Mouse (Mus musculus): Measurements from ENCODE around the gene Rprd1b. TPM values are rescaled to one million over a fixed set of nuclear protein-coding genes. Genes with fewer than 3 reads are reported as not detected.
"Not testable (repeated sequence)": the region's sequence is repeated elsewhere in the genome, so short reads cannot be mapped to it uniquely, and the experiment has no call there.

Gene Rprd1b
- polyA plus RNA-seq, 1 experiment from 2014 or later: 34.1 TPM

DNA sequence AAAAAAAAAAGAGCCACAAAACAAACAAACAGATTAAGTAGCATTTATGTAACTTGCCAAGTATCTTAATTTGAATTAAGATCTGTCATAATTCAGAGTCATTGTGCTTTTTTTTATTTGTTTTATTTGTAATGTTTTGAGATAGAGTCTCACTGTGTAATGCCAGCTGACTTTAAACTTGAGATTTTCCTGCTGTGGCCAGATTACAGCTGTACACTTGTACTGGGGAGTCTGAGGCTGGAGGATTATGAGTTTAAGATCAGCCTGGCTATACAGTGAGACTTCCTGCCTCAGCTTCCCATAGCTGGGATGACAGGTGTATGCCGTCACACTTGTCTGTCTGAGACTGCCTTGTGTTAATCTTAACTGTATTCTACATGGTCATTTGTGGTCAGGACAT lies 20.4 kb downstream of the Rprd1b start:
- Histone ChIP-seq H3K27me3 (ENCODE audit: control insufficient read depth, insufficient read depth, low read depth, low read length) (no peaks in the 10 kb centered on the region), H3K4me1 (ENCODE audit: control insufficient read depth, insufficient read depth, low read length) (no peaks in the 10 kb centered on the region), H3K27ac (ENCODE audit: low read length) (no peak overlapping the region), H3K4me2 (ENCODE audit: low read length) (no peak overlapping the region), H3K9ac (ENCODE audit: low read depth, low read length) (no peak overlapping the region), H3K36me3 (ENCODE audit: control insufficient read depth, insufficient read depth, low read length) (peaks cover 12% of the 10 kb centered on the region), H3K4me3 (ENCODE audit: low read depth, low read length) (no peak overlapping the region), H3K9me3 (replicated peaks; ENCODE audit: control insufficient read depth, low read length, poor library complexity, severe bottlenecking) (no peaks in the 10 kb centered on the region)
- WGBS: 100% methylated on average over 1 of the region's 1 CpGs
- ATAC-seq: no peak

DNA sequence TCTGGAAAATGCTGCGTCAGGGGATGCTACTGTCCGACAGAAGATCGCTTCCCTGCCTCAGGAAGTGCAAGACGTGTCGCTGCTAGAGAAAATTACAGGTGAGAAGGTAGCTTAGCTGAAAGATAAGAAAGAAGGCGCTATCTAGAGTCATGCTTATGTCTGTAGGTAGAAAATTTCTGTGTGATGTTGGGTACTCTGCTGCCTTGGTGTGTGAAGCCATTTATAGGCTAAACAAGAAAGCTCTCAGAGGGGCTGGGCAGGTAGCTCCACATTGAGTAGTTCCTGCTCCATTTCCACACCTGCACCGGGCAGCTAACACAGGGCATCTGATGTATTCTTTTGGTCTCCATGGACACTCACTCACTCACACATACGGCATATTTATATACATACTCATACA lies 21.8 kb downstream of the Rprd1b start:
- no peak overlapping the region for H3K27ac ChIP-seq (ENCODE audit: low read length)
- no peak for ATAC-seq
- H3K36me3 ChIP-seq (ENCODE audit: control insufficient read depth, insufficient read depth, low read length): peaks cover 12% of the 10 kb centered on the region
- no peak overlapping the region for H3K4me3 ChIP-seq (ENCODE audit: low read depth, low read length)
- no peak overlapping the region for H3K4me2 ChIP-seq (ENCODE audit: low read length)
- H3K9me3 ChIP-seq (replicated peaks; ENCODE audit: control insufficient read depth, low read length, poor library complexity, severe bottlenecking): no peaks in the 10 kb centered on the region
- WGBS: 93% methylated on average over 8 of the region's 8 CpGs
- no peaks in the 10 kb centered on the region for H3K4me1 ChIP-seq (ENCODE audit: control insufficient read depth, insufficient read depth, low read length)
- no peaks in the 10 kb centered on the region for H3K27me3 ChIP-seq (ENCODE audit: control insufficient read depth, insufficient read depth, low read depth, low read length)
- H3K9ac ChIP-seq (ENCODE audit: low read depth, low read length): no peak overlapping the region

DNA sequence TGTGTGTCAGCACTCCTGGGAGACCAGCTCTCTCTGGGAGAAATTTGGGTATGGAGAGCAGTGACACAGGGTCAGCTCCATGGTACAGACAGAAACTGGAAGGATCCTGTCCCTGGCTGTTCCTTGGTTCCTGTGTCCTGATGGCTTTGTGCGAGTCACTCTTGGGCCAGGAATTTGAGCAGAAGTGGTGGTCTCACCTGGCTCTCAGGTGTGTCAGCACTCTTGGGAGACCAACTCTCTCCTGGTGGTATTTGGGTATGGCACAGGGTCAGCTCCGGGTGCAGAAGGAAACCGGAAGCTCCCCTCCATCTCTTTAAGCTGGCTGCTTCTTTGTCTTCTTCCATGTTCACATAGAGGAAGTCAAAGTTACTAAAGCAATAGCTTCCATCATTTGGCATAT lies 26.3 kb downstream of the Rprd1b start:
- H3K9me3 ChIP-seq (replicated peaks; ENCODE audit: control insufficient read depth, low read length, poor library complexity, severe bottlenecking): no peaks in the 10 kb centered on the region
- WGBS: 99% methylated on average over 3 of the region's 3 CpGs
- H3K4me3 ChIP-seq (ENCODE audit: low read depth, low read length): no peak overlapping the region
- H3K27me3 ChIP-seq (ENCODE audit: control insufficient read depth, insufficient read depth, low read depth, low read length): no peaks in the 10 kb centered on the region
- no peak overlapping the region for H3K9ac ChIP-seq (ENCODE audit: low read depth, low read length)
- no peak overlapping the region for H3K27ac ChIP-seq (ENCODE audit: low read length)
- H3K4me1 ChIP-seq (ENCODE audit: control insufficient read depth, insufficient read depth, low read length): no peaks in the 10 kb centered on the region
- H3K36me3 ChIP-seq (ENCODE audit: control insufficient read depth, insufficient read depth, low read length): peaks cover 6% of the 10 kb centered on the region; the same call in 1 of the 2 replicates
- no peak overlapping the region for H3K4me2 ChIP-seq (ENCODE audit: low read length)
- ATAC-seq: no peak

DNA sequence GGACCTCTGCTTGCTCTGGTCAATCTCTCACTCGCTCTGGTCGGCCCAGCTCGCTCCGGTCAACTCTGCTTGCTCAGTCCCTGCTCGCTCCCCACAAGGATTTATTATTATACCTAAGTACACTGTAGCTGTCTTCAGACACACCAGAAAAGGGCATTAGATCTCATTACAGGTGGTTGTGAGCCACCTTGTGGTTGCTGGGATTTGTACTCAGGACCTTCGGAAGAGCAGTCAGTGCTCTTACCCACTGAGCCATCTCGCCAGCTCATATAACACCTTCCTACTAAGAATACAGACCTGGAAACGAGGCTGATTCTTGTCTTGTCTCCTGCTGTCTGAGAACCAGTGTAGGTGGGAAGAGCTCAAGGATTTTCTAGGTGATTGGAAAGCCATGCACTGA lies 27.1 kb downstream of the Rprd1b start:
- ATAC-seq; H3K36me3 ChIP-seq (ENCODE audit: control insufficient read depth, insufficient read depth, low read length); H3K9ac ChIP-seq (ENCODE audit: low read depth, low read length); H3K4me2 ChIP-seq (ENCODE audit: low read length); H3K4me1 ChIP-seq (ENCODE audit: control insufficient read depth, insufficient read depth, low read length); H3K27me3 ChIP-seq (ENCODE audit: control insufficient read depth, insufficient read depth, low read depth, low read length); H3K9me3 ChIP-seq (replicated peaks; ENCODE audit: control insufficient read depth, low read length, poor library complexity, severe bottlenecking); H3K4me3 ChIP-seq (ENCODE audit: low read depth, low read length); H3K27ac ChIP-seq (ENCODE audit: low read length): not testable (repeated sequence)
- 90% methylated on average over 8 of the region's 8 CpGs for WGBS

DNA sequence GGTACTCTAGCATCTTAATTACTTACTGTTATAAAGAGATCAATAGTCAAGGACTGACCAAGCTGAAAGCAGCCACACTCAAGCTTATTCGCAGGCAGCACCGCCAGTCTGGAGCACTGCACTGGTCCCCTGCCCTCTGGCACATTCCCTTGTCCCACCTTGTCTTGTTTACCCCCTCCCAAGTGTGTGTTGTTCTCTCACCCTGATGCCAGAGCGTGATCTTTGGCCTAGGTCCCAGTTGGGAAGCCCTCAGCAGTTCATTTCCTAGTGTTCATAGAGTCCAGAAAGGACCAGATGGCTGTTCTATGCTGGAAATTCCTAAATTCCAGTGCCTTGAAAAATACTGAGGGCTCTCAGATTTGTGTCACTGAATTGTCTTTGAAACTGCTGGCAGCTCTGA lies 28.7 kb downstream of the Rprd1b start:
- no peak for ATAC-seq
- no peak overlapping the region for H3K4me3 ChIP-seq (ENCODE audit: low read depth, low read length)
- no peak overlapping the region for H3K9ac ChIP-seq (ENCODE audit: low read depth, low read length)
- WGBS: 75% methylated on average over 3 of the region's 3 CpGs
- H3K4me1 ChIP-seq (ENCODE audit: control insufficient read depth, insufficient read depth, low read length): no peaks in the 10 kb centered on the region
- no peaks in the 10 kb centered on the region for H3K27me3 ChIP-seq (ENCODE audit: control insufficient read depth, insufficient read depth, low read depth, low read length)
- no peak overlapping the region for H3K27ac ChIP-seq (ENCODE audit: low read length)
- H3K36me3 ChIP-seq (ENCODE audit: control insufficient read depth, insufficient read depth, low read length): no peaks in the 10 kb centered on the region
- H3K9me3 ChIP-seq (replicated peaks; ENCODE audit: control insufficient read depth, low read length, poor library complexity, severe bottlenecking): no peaks in the 10 kb centered on the region
- H3K4me2 ChIP-seq (ENCODE audit: low read length): no peak overlapping the region

DNA sequence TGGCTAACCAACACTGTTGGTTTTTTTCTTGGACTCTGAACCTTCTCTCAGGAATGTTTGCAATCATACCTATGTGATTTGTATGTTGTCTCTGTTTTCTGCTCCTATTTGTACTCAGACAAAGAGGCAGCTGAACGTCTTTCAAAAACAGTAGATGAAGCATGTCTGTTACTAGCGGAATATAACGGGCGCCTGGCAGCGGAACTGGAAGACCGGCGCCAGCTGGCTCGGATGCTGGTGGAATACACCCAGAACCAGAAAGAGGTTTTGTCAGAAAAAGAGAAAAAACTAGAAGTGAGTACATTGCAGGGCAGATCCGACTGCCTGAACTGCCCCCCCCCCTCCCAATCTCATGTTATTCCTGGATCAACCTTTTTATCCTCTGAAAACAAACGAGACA lies 30.2 kb downstream of the Rprd1b start:
- Histone ChIP-seq H3K36me3 (ENCODE audit: control insufficient read depth, insufficient read depth, low read length) (no peaks in the 10 kb centered on the region), H3K9ac (ENCODE audit: low read depth, low read length) (no peak overlapping the region), H3K4me2 (ENCODE audit: low read length) (no peak overlapping the region), H3K27ac (ENCODE audit: low read length) (no peak overlapping the region), H3K9me3 (replicated peaks; ENCODE audit: control insufficient read depth, low read length, poor library complexity, severe bottlenecking) (no peaks in the 10 kb centered on the region), H3K4me3 (ENCODE audit: low read depth, low read length) (no peak overlapping the region), H3K4me1 (ENCODE audit: control insufficient read depth, insufficient read depth, low read length) (no peaks in the 10 kb centered on the region), H3K27me3 (ENCODE audit: control insufficient read depth, insufficient read depth, low read depth, low read length) (no peaks in the 10 kb centered on the region)
- ATAC-seq: no peak
- 80% methylated on average over 10 of the region's 10 CpGs for WGBS

DNA sequence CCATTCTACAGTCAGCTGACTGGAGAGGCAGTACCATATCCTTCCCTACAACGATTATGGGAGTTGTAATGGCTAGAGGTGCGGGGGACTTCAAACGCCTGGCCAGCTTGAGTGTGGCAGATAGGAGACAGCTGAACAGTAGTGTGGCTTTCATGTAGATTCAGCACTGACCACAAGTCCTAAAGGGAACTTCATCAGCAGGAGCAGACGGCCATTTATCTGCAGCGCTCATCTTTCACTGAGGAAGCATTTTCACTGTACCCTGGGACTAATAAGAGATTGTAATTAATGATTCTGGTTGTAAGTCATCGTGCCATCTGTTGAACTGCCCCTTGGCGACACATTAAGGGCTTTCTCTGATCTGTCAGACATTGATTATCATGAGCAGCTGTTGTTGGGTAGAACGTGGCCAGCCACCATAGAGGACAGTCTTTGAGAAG lies 31.4 kb downstream of the Rprd1b start:
- Histone ChIP-seq H3K27ac (ENCODE audit: low read length) (no peak overlapping the region), H3K4me1 (ENCODE audit: control insufficient read depth, insufficient read depth, low read length) (no peaks in the 10 kb centered on the region), H3K9me3 (replicated peaks; ENCODE audit: control insufficient read depth, low read length, poor library complexity, severe bottlenecking) (no peaks in the 10 kb centered on the region), H3K27me3 (ENCODE audit: control insufficient read depth, insufficient read depth, low read depth, low read length) (no peaks in the 10 kb centered on the region), H3K9ac (ENCODE audit: low read depth, low read length) (no peak overlapping the region), H3K4me2 (ENCODE audit: low read length) (no peak overlapping the region), H3K36me3 (ENCODE audit: control insufficient read depth, insufficient read depth, low read length) (no peaks in the 10 kb centered on the region), H3K4me3 (ENCODE audit: low read depth, low read length) (no peak overlapping the region)
- 64% methylated on average over 8 of the region's 8 CpGs for WGBS
- ATAC-seq: no peak

DNA sequence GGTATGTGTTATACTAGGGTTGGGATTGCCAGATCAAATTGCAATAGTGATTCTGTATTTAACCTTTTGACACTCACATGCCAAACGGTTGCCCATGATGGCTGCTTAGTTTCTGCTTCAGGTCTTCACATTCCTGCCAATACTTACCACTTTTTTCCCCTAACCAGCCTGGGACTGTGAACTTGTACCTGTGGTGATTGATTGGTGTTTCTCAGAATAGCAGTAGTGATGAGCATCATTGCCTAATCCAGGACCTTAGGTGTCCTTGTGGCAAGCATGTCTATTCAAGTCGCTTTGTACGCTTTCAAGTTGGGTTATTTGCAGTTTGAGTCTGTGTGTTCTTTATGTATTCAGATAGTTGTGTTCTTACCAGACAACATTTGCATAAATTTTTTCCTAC lies 34.7 kb downstream of the Rprd1b start:
- no peak for ATAC-seq
- Histone ChIP-seq H3K4me2 (ENCODE audit: low read length) (no peak overlapping the region), H3K4me3 (ENCODE audit: low read depth, low read length) (no peak overlapping the region), H3K27ac (ENCODE audit: low read length) (no peak overlapping the region), H3K9me3 (replicated peaks; ENCODE audit: control insufficient read depth, low read length, poor library complexity, severe bottlenecking) (no peaks in the 10 kb centered on the region), H3K36me3 (ENCODE audit: control insufficient read depth, insufficient read depth, low read length) (no peaks in the 10 kb centered on the region), H3K27me3 (ENCODE audit: control insufficient read depth, insufficient read depth, low read depth, low read length) (no peaks in the 10 kb centered on the region), H3K9ac (ENCODE audit: low read depth, low read length) (no peak overlapping the region), H3K4me1 (ENCODE audit: control insufficient read depth, insufficient read depth, low read length) (no peaks in the 10 kb centered on the region)
- 93% methylated on average over 3 of the region's 3 CpGs for WGBS

DNA sequence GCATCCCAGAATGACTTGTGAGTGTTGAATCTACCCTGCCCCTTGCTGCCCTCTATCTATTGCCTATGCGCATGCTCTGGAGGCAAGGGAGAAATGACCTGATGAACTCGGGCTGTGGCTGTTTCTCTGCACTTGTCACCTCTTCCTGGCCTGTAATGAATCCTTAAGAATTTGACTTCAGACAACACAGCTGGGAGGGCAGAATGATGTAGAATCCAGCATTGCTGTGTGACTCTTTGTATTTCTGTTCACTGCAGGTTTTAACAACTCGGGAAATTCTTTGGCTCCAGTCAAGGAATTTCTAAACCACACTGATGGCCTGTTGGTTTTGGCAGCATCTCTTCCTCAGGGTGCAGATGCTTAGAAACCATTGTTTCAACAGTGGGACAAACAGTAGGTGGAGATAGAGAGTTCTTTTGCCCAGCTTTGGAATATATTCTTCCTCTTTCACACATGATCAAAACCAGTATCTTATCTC lies 36.3 kb downstream of the Rprd1b start:
- 50% methylated on average over 3 of the region's 3 CpGs for WGBS

More for the DNA sequence above, 36.3 kb downstream of the Rprd1b start:
- Histone ChIP-seq H3K36me3 (ENCODE audit: control insufficient read depth, insufficient read depth, low read length) (no peaks in the 10 kb centered on the region), H3K27me3 (ENCODE audit: control insufficient read depth, insufficient read depth, low read depth, low read length) (no peaks in the 10 kb centered on the region), H3K4me3 (ENCODE audit: low read depth, low read length) (no peak overlapping the region), H3K27ac (ENCODE audit: low read length) (no peak overlapping the region), H3K4me1 (ENCODE audit: control insufficient read depth, insufficient read depth, low read length) (no peaks in the 10 kb centered on the region), H3K9ac (ENCODE audit: low read depth, low read length) (no peak overlapping the region), H3K9me3 (replicated peaks; ENCODE audit: control insufficient read depth, low read length, poor library complexity, severe bottlenecking) (no peaks in the 10 kb centered on the region), H3K4me2 (ENCODE audit: low read length) (no peak overlapping the region)
- ATAC-seq: no peak
